Mouse (Mus musculus): Measurements from ENCODE around the gene Slc37a3. TPM values are rescaled to one million over a fixed set of nuclear protein-coding genes. Genes with fewer than 3 reads are reported as not detected.
"Not testable (repeated sequence)": the region's sequence is repeated elsewhere in the genome, so short reads cannot be mapped to it uniquely, and the experiment has no call there.

Gene Slc37a3
- total RNA-seq (2021), result 10 to 100 TPM; 70.8 to 79.2 TPM

DNA sequence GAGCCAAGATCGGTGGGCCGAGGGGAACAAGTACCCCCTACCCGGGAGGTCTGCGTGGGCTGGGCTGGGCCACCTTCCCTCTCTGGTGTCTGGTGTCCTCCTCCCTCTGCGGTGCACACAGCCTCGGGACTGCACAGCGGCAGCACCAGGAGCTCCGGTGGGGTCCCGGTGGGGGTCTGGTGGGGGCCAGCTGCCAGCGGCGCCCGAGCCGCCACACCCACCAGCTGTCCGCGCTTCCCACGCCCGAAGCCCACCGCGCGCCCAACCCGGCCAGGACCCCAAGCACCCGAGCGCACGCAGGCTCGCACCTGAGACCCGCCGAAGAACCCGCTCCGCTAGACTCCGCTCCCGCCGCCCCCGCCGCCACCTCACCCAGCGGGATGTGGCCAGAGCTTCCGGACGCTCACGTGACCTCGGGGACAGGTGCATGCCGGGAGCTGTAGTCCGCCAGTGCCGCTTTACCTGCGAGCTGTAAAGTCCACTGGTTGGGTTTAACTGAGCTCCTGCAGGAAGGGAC, at the start of gene Slc37a3:
Slc37a3 (minus strand) TSS at position 365 of the 517 bp plus-strand sequence.
- peak; percentile 86 to 90 for DNase-seq (ENCODE audit: low spot score in 2 of 2)
- intact Hi-C loops (cut with DNase I), result no loop called here

DNA sequence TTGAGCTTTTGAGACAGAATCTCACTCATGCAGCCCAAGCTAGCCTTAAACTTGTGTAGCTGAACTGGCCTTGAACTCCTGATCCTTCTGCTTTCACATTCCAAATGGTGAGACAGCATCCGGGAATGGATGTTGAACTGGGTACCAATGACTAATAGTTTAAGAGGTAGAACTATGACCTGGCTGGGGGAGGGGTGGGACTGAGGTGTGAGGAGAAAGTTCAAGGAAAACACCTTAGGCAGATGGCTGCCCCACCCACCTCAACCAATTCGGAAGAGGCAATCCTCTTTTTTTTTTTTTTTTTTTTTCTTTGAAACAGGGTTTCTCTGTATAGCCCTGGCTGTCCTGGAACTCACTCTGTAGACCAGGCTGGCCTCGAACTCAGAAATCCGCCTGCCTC, 49.2 kb upstream of the Slc37a3 start:
- intact Hi-C loops (cut with DNase I), result no loop called here
- no peak for DNase-seq (ENCODE audit: low spot score in 2 of 2)

DNA sequence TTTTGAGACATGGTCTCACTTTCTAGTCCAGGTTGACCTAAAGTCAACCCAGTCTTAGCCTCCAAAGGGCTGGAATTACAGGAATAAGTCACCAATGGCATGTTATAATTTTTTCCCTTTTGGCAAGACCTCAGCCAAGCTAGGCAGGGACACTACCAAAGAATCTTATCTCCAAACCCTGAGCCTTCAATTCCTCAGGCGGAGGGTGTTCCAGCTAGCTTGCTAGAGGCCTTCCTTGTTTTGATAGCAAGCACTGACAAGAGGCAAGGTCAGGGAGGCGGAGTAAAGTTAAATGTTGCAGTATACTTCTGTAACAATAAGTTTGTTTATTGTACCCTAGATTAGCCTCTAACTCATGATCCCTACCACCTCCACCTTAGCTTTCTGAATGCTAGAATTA, 47.7 kb upstream of the Slc37a3 start:
- intact Hi-C loops (cut with DNase I), result no loop called here
- no peak for DNase-seq (ENCODE audit: low spot score in 2 of 2)

DNA sequence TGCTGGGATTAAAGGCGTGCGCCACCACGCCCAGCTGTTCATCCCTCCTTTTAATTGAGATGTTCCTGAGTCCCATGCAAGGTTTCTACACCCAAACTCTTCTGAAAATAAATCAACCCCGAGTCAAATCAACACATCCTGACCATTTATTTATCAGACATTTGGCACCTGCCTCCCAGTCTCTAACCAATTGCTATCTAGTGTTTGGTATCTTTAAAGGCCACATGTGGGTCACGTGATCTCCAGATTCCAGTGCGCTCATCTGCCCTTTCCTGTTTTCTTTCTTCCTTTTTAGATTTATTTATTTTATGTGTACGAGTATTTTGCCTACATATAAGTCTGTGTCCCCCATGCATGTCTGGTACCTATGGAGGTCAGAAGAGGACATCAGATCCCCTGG, 46.2 kb upstream of the Slc37a3 start:
- no peak for DNase-seq (ENCODE audit: low spot score in 2 of 2)
- intact Hi-C loops (cut with DNase I), result no loop called here

DNA sequence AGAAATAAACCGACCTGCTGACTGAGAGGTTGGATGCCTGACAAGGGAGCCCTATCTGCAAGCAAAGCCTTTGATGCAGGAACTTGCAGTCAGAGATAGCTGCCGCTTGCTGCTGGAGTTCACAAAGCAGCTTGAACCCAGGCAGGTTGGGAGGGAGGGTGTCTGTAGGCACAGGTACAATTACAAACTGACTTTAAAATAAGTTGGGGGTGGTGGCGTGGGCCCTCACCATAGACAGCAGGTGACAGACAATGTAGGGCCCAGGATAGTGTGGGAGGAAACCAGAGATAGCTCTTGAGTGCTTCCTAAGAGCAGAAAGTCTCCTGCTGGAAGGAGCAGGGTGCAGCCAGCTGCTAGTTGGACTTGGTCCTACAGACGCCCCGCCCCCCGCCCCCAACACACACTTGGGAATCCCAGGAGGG, 45.7 kb upstream of the Slc37a3 start:
- intact Hi-C loops (cut with DNase I), result no loop called here
- DNase-seq (ENCODE audit: low spot score in 2 of 2), result no peak

DNA sequence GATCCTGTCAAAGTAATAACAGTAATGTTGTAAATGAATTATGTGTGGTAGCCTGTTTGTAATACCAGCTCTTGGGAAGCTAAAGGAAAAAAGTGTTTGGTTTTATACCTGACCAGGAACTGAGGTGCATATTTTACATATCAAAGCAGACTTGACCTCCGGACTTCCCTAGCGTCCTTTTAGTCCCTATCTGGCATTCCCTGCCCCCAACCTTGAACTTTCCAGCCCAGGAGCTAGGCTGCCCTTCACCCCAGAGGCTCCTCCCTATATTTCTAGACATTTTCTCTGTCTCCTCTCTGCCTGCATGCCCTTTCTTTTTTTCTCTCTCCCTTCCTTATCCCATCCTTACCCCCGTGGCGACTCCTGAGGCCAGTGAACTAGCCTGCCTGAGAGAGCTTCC, 43.4 kb upstream of the Slc37a3 start:
- intact Hi-C loops (cut with DNase I), result no loop called here
- no peak for DNase-seq (ENCODE audit: low spot score in 2 of 2)

DNA sequence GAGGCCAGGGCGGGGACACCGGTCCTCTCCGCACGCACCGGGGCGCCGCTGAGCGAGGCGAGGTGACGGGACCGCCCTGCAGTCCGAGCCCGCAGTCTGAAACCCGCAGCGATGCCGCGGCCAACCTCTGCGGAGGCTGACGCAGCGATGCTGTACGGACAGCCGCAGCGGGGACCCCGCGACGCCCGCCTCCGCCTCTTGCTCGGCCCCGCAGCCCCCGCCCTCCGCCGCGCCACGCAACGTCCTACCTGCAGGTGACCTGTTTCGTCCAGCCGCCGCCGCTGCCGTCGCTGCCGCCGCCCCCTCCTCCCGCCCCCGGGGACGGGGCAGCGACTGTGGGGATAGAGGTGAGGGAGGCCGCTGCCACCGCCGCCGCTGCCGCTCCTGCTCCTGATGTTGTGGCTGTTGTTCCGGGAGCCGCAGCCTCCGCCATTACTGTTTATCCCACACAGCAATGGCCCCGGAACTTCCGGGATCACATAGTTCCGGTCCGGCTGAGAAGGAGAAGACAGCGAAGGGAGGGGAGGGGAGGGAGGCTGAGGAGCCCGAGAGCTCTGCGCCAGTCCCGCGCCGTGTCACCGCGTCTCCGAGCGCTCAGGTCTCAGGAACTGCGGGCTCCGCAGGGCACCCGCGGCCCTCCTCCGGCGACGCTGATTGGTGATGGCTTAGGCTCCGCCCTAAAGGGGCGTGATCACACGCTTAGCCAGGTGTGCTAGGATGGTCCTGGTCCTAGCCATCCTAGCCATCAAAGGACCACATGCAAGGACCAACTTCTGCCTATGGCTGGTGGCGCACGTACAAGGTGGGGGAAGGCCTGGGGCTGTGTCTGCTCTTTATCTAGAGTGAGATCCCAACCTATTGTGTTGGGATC, 42.6 kb upstream of the Slc37a3 start, which contains the start of gene Mkrn1:
Mkrn1 (minus strand) TSS at position 612 of the 871 bp plus-strand sequence.
- DNase-seq (ENCODE audit: low spot score in 2 of 2), result peak; percentile 83 to 86
- intact Hi-C loops (cut with DNase I), result loop anchor here (5.0 kb wide), 2 partner anchors 32 to 152 kb away; partner anchors contain the start of gene Adck2

DNA sequence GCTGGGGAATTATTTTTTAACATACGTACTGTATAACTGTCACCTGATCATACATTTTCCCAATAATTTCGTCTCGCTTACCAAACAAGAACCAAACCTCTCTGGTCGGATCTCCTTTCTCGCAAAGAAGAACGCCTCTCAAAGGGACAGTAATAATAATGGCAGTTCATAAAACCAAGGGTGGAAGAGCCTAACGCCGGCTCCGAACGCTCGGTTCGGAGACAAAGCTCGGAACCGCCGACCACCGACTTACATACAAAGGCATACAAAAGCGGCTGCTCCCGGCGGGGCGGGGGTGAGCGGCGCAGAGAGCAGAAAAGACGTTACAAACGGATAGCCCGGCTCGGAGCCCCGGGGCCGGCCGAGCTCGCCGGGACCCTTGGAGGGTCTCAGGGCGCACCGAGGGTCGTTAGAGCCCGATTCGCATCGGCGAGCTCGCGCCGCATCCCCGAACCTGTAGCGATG, 41.9 kb upstream of the Slc37a3 start:
- intact Hi-C loops (cut with DNase I), result loop anchor here (5.0 kb wide), 2 partner anchors 33 to 153 kb away; partner anchors contain the start of gene Adck2
- no peak for DNase-seq (ENCODE audit: low spot score in 2 of 2)

DNA sequence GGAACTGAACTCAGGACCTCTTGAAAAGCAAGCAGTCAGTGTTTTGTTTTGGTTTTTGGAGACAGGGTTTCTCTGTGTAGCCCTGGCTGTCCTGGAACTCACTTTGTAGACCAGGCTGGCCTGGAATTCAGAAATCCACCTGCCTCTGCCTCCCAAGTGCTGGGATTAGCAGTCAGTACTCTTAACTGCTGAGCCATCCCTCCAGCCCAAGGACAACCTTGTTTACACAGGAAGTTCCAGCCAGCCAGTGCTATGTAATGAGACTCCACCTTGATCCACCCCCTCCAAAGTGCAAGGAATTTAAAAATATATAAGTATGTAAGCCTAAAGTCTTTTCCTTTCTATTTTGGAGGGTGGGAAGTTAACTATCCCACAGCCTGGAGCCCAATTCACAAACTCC, 39.2 kb upstream of the Slc37a3 start:
- not testable (repeated sequence) for DNase-seq (ENCODE audit: low spot score in 2 of 2)
- intact Hi-C loops (cut with DNase I), result loop anchor here (5.0 kb wide), 2 partner anchors 36 to 156 kb away; partner anchors contain the start of gene Adck2

DNA sequence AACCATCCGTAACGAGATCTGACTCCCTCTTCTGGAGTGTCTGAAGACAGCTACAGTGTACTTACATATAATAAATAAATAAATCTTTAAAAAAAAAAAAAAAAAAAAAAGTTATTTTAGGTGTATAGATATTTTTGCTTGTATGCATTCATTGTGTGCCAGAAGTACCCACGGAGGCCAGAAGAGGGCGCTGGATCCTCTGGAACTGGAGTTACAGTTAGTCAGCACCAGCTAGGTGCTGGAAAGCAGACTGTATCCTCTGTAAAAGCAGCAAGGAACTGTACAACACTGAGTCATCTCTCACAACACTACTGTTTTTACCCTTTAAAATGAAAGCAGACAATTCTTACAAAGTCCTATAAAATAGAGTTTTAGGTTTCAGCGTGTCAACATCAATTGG, 38.3 kb upstream of the Slc37a3 start:
- intact Hi-C loops (cut with DNase I), result loop anchor here (5.0 kb wide), 2 partner anchors 37 to 157 kb away; partner anchors contain the start of gene Adck2
- DNase-seq (ENCODE audit: low spot score in 2 of 2), result peak; percentile 59 to 64

DNA sequence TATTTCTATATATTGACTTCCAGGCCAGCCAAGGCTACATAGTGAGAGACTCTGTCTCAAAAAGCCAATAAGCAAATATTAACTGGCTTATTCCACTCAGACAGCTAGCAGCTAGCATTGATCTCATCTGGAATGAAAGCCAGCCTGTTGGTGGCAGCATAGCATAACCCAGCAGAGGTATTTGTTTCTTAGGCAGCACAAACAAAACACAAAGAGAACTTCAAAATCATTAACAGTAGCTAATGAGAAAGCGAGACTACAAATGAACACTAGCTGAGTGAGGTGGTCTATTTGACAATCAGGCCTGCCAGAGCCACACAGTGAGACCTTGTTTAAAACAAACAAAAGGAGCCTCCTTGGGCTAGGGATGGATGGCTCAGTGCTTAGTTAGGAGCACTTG, 36.6 kb upstream of the Slc37a3 start:
- DNase-seq (ENCODE audit: low spot score in 2 of 2), result no peak

DNA sequence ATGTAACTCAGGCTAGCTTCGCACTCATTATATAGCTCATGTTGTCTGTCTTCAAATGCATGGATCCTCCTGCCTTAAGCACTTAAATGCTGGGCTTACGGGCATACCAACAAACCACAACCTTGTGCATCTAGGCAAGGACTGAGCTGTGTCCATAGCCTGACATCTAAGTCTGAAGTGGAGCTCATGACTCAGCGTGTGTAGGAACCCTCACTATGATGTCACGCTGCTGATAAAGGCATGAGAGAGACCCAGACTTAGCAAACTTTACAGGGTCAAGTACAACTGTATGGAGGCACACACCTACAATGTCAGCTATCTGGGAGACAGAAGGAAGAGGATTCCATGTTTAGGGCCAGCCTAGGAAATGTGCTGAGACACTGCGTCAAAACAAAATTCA, 29.0 kb upstream of the Slc37a3 start:
- intact Hi-C loops (cut with DNase I), result no loop called here
- DNase-seq (ENCODE audit: low spot score in 2 of 2), result no peak

More for the DNA sequence above, 36.6 kb upstream of the Slc37a3 start:
- intact Hi-C loops (cut with DNase I), result no loop called here

DNA sequence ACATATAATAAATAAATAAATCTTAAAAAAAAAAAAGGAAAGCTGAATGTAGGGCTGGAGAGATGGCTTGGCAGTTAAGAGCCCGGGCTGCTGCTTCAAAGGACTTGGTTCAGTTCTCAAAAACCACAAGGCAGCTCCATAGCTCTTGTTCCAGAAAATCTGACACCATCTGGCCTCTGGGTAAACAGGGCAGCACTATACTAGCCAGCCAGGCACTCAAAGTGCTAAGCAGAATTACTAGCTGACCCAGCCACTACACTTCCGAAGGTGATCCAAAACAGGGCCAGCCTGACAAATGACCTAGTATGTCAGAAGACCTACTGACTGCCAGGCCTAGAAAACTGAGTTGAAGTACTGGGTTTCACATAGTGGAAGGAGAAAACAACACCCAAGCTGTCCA, 25.7 kb upstream of the Slc37a3 start:
- intact Hi-C loops (cut with DNase I), result no loop called here
- DNase-seq (ENCODE audit: low spot score in 2 of 2), result no peak

DNA sequence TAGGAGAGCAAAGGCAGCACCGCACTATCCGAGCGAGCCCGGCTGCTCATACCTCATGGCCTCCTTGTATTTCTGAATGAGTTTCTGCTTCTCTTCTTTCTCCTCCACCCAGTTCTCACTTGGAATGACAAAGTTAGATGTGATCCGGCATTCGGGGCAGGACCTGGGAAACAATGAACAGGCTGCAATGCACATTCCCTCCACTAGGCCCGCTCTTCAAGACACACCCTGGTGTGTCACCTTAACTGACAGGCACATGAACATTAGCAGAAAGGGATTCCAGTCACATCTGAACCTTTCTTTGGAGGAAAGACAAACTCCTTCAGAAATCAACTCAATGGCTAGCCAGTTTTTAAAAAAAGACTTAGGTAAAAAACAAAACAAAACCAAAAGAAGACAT, 22.9 kb upstream of the Slc37a3 start:
- intact Hi-C loops (cut with DNase I), result no loop called here
- DNase-seq (ENCODE audit: low spot score in 2 of 2), result no peak

DNA sequence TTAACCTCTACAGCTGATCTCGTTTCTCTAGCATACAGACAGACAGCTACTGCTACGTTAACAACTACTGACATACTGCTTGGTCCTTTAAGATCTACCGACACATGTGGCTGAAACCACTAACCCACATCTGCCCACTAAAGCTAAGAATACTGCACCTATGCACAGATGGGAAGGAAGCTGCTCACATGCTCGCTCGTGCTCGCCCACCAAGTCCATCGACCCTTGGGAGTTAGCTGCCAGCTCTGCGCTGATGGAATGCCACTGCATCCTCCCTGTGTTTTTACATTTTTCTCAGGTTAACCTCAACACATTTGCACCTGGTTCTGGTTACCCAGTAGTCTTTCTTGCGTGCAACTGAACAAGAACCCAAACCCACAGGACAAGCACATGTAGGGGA, 20.9 kb upstream of the Slc37a3 start:
- intact Hi-C loops (cut with DNase I), result no loop called here
- no peak for DNase-seq (ENCODE audit: low spot score in 2 of 2)

DNA sequence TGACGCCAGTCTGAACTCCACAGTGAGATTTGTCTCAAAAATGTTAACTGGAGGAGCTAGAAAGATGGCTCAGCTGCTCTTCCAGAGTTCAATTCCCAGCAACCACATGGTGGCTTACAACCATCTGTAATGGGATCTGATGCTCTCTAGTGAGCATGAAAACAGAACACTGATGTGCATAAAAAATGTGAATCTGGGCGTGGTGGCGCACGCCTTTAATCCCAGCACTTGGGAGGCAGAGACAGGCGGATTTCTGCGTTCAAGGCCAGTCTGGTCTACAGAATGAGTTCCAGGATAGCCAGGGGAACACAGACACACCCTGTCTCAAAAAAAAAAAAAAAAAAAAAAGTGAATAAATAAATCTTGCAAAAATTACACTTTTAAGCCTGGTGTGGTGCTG, 19.6 kb upstream of the Slc37a3 start:
- no peak for DNase-seq (ENCODE audit: low spot score in 2 of 2)
- intact Hi-C loops (cut with DNase I), result no loop called here

DNA sequence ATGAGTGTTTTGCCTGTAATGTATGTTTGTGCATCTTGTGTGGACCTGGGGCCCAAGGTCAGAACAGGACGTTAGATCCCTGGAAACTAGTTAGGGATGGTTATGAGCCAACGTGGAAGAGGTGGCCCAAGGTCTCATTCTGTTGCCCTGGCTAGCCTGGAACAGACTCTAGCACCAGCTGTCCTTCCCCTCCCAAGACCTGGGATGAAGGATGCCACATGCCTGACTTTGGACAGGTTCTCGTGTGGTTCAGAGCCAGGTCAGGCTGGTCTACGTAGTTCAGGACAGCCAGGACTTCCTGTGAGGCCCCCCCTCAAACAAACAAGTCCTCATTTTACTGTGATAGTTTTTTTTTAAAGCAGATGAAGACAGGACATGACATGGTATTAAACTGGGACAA, 18.4 kb upstream of the Slc37a3 start:
- intact Hi-C loops (cut with DNase I), result no loop called here
- DNase-seq (ENCODE audit: low spot score in 2 of 2), result no peak

DNA sequence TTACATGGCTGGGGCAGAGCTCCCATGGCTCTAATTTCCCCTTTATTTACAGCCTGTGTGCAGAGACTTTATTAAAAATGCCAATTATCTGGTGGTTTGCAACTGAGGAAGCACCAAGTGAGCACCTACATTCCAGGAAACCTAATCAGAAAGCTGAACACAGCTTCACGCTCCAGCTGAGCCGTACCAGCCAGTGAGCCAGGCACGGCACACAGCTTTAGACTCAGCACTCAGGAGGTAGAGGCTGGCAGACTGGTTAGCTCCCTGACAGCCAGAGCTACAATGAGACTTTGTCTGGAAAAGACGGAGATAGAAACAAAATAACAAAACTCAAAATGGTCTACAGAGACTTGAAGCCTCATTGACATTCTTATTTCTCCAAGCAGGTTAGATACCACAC, 18.0 kb upstream of the Slc37a3 start:
- DNase-seq (ENCODE audit: low spot score in 2 of 2), result no peak
- intact Hi-C loops (cut with DNase I), result no loop called here

DNA sequence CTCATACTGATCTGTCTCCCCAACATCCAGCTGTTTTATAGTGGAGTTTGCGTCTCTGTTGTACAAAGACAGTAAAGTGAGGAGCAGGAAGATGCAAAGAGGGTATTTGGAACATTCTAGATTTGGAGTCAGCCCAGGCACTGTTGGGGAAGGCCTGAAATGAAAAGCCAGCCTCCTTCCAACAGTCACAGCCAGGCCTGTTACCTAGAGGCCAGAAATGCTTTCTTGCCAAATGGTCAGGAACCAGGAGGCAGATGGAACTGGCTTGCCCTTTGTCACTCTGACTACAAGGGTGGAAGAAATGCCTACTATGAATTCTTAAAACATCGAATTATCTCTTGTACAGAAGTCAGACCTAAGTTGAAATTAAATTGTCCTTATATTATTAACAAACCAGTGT, 12.5 kb upstream of the Slc37a3 start:
- intact Hi-C loops (cut with DNase I), result no loop called here
- DNase-seq (ENCODE audit: low spot score in 2 of 2), result no peak

DNA sequence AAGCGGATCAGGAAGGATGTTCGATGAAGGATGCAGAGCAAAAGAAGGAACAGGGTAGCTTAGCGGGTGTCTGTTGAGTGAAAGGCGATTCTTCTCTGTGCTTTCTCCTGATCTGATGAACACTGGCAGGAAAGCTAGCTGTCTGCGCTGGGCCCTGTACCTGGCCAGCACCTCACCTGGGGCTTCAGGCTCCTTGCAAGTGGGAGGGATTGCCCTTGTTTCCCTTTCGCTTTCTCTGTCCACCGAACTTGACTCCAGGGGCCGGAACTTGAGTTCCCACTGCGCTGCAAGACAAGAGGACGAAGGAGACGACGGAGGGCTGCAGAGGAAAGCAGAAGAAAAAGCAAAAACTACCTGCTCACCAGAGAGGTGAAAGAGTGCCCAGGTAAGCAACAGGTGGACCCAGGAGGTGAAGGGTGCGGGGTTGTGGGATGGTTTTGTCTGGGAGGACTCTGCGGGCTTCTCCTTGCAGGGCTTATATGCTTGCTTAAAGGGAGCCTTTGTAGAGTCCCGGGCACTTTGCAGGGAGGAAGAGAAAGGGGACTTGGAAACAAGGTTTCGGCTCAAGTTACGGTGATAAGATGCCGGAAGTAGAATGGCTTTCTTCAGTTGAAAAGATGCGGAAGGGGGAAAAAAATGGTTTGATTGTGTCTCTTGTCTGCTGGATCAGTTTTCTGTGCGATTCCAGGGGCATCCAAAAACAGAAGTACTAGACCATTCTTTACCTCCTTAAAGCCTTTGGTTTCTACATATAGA, 3.8 kb upstream of the Slc37a3 start, which contains the start of gene Rab19:
Rab19 (plus strand) TSS at position 51 of the 756 bp plus-strand sequence.
- DNase-seq (ENCODE audit: low spot score in 2 of 2), result no peak
- intact Hi-C loops (cut with DNase I), result no loop called here
